Mouse (Mus musculus) embryonic facial prominence, embryonic 15.5 days (tissue): Measurements from ENCODE around the gene Zfp414. TPM values are rescaled to one million over a fixed set of nuclear protein-coding genes. Genes with fewer than 3 reads are reported as not detected.

Experiments
- ATAC-seq: fragments of 200-750 bp; cut with Nextera tagmentation; 2 replicates; pipeline ENCODE4 v1.8.0; 2017; ENCODE audit warnings: low read depth, moderate TSS enrichment; ENCODE audit not compliant: insufficient number of reproducible peaks, low FRiP score, low TSS enrichment
- H3K27ac ChIP-seq: fragments of 300-500 bp; sonication (generic); replicated peaks from 2 replicates; pipeline ENCODE4 v1.5.1; 2015; ENCODE audit warnings: mild to moderate bottlenecking, inconsistent platforms
- H3K27me3 ChIP-seq: fragments of 300-500 bp; sonication (generic); 2 replicates; pipeline ENCODE4 v1.6.1; 2015; ENCODE audit warnings: inconsistent platforms
- H3K36me3 ChIP-seq: fragments of 300-500 bp; sonication (generic); 2 replicates; pipeline ENCODE4 v1.6.1; 2015; ENCODE audit warnings: mild to moderate bottlenecking, inconsistent platforms
- H3K4me1 ChIP-seq: fragments of 300-500 bp; sonication (generic); 2 replicates; pipeline ENCODE4 v1.6.1; 2015; ENCODE audit warnings: inconsistent platforms
- H3K4me2 ChIP-seq: fragments of 300-500 bp; sonication (generic); replicated peaks from 2 replicates; pipeline ENCODE4 v1.6.1; 2015; ENCODE audit warnings: mild to moderate bottlenecking, inconsistent platforms
- H3K4me3 ChIP-seq: fragments of 300-500 bp; sonication (generic); replicated peaks from 2 replicates; pipeline ENCODE4 v1.5.1; 2015; ENCODE audit warnings: mild to moderate bottlenecking, inconsistent platforms
- H3K9ac ChIP-seq: fragments of 300-500 bp; sonication (generic); 2 replicates; pipeline ENCODE4 v1.6.1; 2015; ENCODE audit warnings: inconsistent platforms
- H3K9me3 ChIP-seq: fragments of 300-500 bp; sonication (generic); replicated peaks from 2 replicates; pipeline ENCODE4 v1.6.1; 2016; ENCODE audit warnings: inconsistent platforms
- WGBS: fragments of 180-500 bp; shearing (Covaris S2); methylation state at CpG from one replicate; pipeline ENCODE4 v1.1.7; 2015; 5-methylcytosine and 5-hydroxymethylcytosine counted together
- polyA plus RNA-seq: library from polyadenylated mRNA; unstranded; fragments of >200 nt; fragmentation: Nextera tagmentation; extraction: Ambion mirVana; gene quantifications from 2 replicates; pipeline ENCODE4 v1.2.1, GENCODE M21; 2015

Zfp414 gene
- polyA plus RNA-seq, 1 experiment from 2014 or later: 55.7 TPM

GRCm38 (mm10) chr17:33666813-33667212 lies 37.9 kb downstream of the Zfp414 start:
- H3K36me3 ChIP-seq: peaks cover 46% of the 10 kb centered on the region
- ATAC-seq: no peak
- H3K9ac ChIP-seq: no peak overlapping the region
- no peak overlapping the region for H3K4me2 ChIP-seq
- H3K27me3 ChIP-seq: no peaks in the 10 kb centered on the region
- no peak overlapping the region for H3K27ac ChIP-seq
- WGBS: 83% methylated on average over 3 of the region's 3 CpGs
- H3K9me3 ChIP-seq: no peaks in the 10 kb centered on the region
- H3K4me1 ChIP-seq: 0 out of 2 replicates have a peak, but pooled peaks cover 3% of the 10 kb centered on the region
- H3K4me3 ChIP-seq: no peak overlapping the region

GRCm38 (mm10) chr17:33669681-33670080 lies 40.8 kb downstream of the Zfp414 start:
- H3K4me3 ChIP-seq: no peak overlapping the region
- H3K9ac ChIP-seq: no peak overlapping the region
- H3K4me1 ChIP-seq: 0 out of 2 replicates have a peak, but pooled peaks cover 3% of the 10 kb centered on the region
- H3K9me3 ChIP-seq: no peaks in the 10 kb centered on the region
- WGBS: 81% methylated on average over 3 of the region's 3 CpGs
- no peaks in the 10 kb centered on the region for H3K27me3 ChIP-seq
- ATAC-seq: no peak
- no peak overlapping the region for H3K4me2 ChIP-seq
- peaks cover 28% of the 10 kb centered on the region for H3K36me3 ChIP-seq
- H3K27ac ChIP-seq: no peak overlapping the region

- H3K4me2 ChIP-seq: no peak overlapping the region
- no peak overlapping the region for H3K4me3 ChIP-seq
- H3K27ac ChIP-seq: no peak overlapping the region
- no peak for ATAC-seq
- peaks cover 15% of the 10 kb centered on the region for H3K36me3 ChIP-seq
- no peaks in the 10 kb centered on the region for H3K9me3 ChIP-seq
- H3K4me1 ChIP-seq: peaks cover 9% of the 10 kb centered on the region
- WGBS: 79% methylated on average over 1 of the region's 1 CpGs
- no peak overlapping the region for H3K9ac ChIP-seq
- H3K27me3 ChIP-seq: no peaks in the 10 kb centered on the region
Observed at GRCm38 (mm10) chr17:33673837-33674236, 44.9 kb downstream of the Zfp414 start.

- H3K27me3 ChIP-seq: no peaks in the 10 kb centered on the region
- no peak overlapping the region for H3K4me2 ChIP-seq
- no peak overlapping the region for H3K9ac ChIP-seq
- H3K27ac ChIP-seq: no peak overlapping the region
- no peak overlapping the region for H3K4me3 ChIP-seq
- H3K9me3 ChIP-seq: no peaks in the 10 kb centered on the region
- H3K4me1 ChIP-seq: peaks cover 12% of the 10 kb centered on the region
- peaks cover 15% of the 10 kb centered on the region for H3K36me3 ChIP-seq
- ATAC-seq: no peak
Observed at GRCm38 (mm10) chr17:33675452-33675851, 46.6 kb downstream of the Zfp414 start.

DNA sequence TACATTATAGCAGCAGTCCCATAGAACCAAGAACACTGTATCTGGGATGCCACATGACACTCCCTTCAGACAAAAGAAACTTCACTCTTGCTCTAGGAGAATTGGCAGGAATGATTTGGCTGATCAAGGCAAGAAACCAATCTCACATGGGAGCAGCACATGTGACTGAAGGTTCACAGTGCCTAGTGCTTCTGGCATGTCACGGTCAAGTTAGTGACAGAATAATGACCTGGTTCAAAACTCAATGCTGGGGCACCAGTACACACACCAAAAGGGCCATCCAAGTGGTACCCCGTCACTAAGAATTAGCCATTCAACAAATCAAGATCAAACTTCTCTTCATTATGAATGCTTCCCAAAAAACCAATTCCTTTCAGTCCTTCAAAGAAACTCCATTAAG lies 47.2 kb downstream of the Zfp414 start:
- Histone ChIP-seq H3K36me3 (peaks cover 15% of the 10 kb centered on the region), H3K9ac (no peak overlapping the region), H3K4me2 (no peak overlapping the region), H3K9me3 (no peaks in the 10 kb centered on the region), H3K4me3 (no peak overlapping the region), H3K4me1 (peaks cover 12% of the 10 kb centered on the region), H3K27ac (no peak overlapping the region), H3K27me3 (no peaks in the 10 kb centered on the region)
- ATAC-seq: no peak
- 93% methylated on average over 2 of the region's 2 CpGs for WGBS

- no peak overlapping the region for H3K4me3 ChIP-seq
- H3K4me2 ChIP-seq: no peak overlapping the region
- H3K9ac ChIP-seq: no peak overlapping the region
- no peaks in the 10 kb centered on the region for H3K9me3 ChIP-seq
- no peaks in the 10 kb centered on the region for H3K27me3 ChIP-seq
- ATAC-seq: no peak
- peaks cover 15% of the 10 kb centered on the region for H3K36me3 ChIP-seq
- peaks cover 32% of the 10 kb centered on the region for H3K4me1 ChIP-seq
- H3K27ac ChIP-seq: no peak overlapping the region
Observed at GRCm38 (mm10) chr17:33678771-33679170, 49.9 kb downstream of the Zfp414 start.

Other genes starting within 250 kb of the Zfp414 start
- gene Zfp101, start 234.4 kb upstream of the Zfp414 start, polyA plus RNA-seq: 13.7 and 15.8 TPM in 2 replicates
- not detected in 2 replicates for gene Actl9, start 196.2 kb upstream of the Zfp414 start, polyA plus RNA-seq
- gene Adamts10, start 104.9 kb upstream of the Zfp414 start, polyA plus RNA-seq: 87.3 and 106 TPM in 2 replicates
- 5.6 and 5.7 TPM in 2 replicates for gene Myo1f, start 73.4 kb upstream of the Zfp414 start, polyA plus RNA-seq
- 0.99 and 1.1 TPM in 2 replicates for gene Pram1, start 9.0 kb downstream of the Zfp414 start, polyA plus RNA-seq
- 281 and 283 TPM in 2 replicates for gene Hnrnpm, start 57.8 kb downstream of the Zfp414 start, polyA plus RNA-seq
- gene March2, start 89.6 kb downstream of the Zfp414 start, polyA plus RNA-seq: 58.6 and 60.6 TPM in 2 replicates
- 269 and 325 TPM in 2 replicates for gene Rab11b, start 131.4 kb downstream of the Zfp414 start, polyA plus RNA-seq
- gene Angptl4, start 152.7 kb downstream of the Zfp414 start, polyA plus RNA-seq: 58.8 and 67.2 TPM in 2 replicates
- gene Kank3, start 181.4 kb downstream of the Zfp414 start, polyA plus RNA-seq: 45.3 and 45.8 TPM in 2 replicates
- gene Rps28, start 195.5 kb downstream of the Zfp414 start, polyA plus RNA-seq: 998 and 1,000 TPM in 2 replicates
- gene Ndufa7, start 195.5 kb downstream of the Zfp414 start, polyA plus RNA-seq: 432 and 453 TPM in 2 replicates
- gene Cd320, start 214.0 kb downstream of the Zfp414 start, polyA plus RNA-seq: 57.3 and 59.6 TPM in 2 replicates
- not detected in 2 replicates for gene Gm7029, start 244.7 kb downstream of the Zfp414 start, polyA plus RNA-seq